Mouse (Mus musculus): ENCODE results near the gene Echs1.

The Echs1 gene

GRCm38 (mm10) chr7:140062307-140062706 lies 54.0 kb downstream of the Echs1 start:
- DNase-seq (ENCODE audit: low read depth, low spot score): no peak

- DNase-seq (ENCODE audit: low read depth, low spot score): no peak
These were observed 54.5 kb downstream of the Echs1 start for GRCm38 (mm10) chr7:140061832-140062130.

GRCm38 (mm10) chr7:140060936-140061831 lies 55.1 kb downstream of the Echs1 start:
- DNase-seq (ENCODE audit: low read depth, low spot score): no peak

- DNase-seq (ENCODE audit: low read depth, low spot score): no peak
These were observed 56.7 kb downstream of the Echs1 start for GRCm38 (mm10) chr7:140059601-140060000.

- no peak for DNase-seq (ENCODE audit: low read depth, low spot score)
These were observed 57.7 kb downstream of the Echs1 start for GRCm38 (mm10) chr7:140058528-140058927.

- DNase-seq (ENCODE audit: low read depth, low spot score): no peak
These were observed 58.6 kb downstream of the Echs1 start for GRCm38 (mm10) chr7:140057413-140058407.

Measured in skeletal muscle tissue, adult 2 months (tissue).